Mouse (Mus musculus): ENCODE measurements around the gene Gipc1. TPM values are rescaled to one million over a fixed set of nuclear protein-coding genes. Genes with fewer than 3 reads are reported as not detected.

Gipc1 gene
- polyA plus RNA-seq, 1 experiment from 2014 or later = 184 TPM

DNA sequence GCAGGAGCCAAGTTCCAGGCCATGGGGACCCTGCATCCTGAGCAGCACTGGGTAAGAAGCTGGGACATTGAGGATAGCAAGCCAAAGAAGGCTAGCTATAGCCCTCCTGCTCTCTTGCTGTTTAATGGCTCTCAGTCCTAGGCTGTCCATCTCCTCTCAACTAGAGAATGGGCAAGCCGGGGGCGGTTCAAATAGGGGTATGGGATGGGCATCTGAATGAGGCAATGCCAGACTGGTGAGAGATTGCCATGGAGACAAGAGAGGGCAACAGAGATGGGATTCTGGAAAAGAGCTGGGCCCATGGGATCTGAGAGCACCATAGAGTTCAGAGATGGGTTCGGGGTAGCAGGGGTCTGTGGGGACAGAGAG is 14.4 kb downstream of the Gipc1 start:
- no peak overlapping the region for H3K27ac ChIP-seq (ENCODE audit: low read depth, low read length)
- no peak overlapping the region for H3K4me3 ChIP-seq (ENCODE audit: low read depth, low read length)
- ATAC-seq (ENCODE audit: low FRiP score) = no peak
- DNase-seq (ENCODE audit: low spot score, missing footprints) = no peak
- no peak overlapping the region for H3K4me2 ChIP-seq
- H3K36me3 ChIP-seq (ENCODE audit: control insufficient read depth, insufficient read depth, low read length) = peaks cover 9% of the 10 kb centered on the region
- H3K27me3 ChIP-seq (ENCODE audit: control insufficient read depth, insufficient read depth, low read length) = peaks cover 10% of the 10 kb centered on the region
- H3K4me1 ChIP-seq (ENCODE audit: control insufficient read depth, insufficient read depth, low read length) = peaks cover 8% of the 10 kb centered on the region
- WGBS = 96% methylated on average over 3 of the region's 3 CpGs
- no peak overlapping the region for H3K9ac ChIP-seq (ENCODE audit: low read length)
- H3K9me3 ChIP-seq (ENCODE audit: control insufficient read depth, low read length) = no peaks in the 10 kb centered on the region

DNA sequence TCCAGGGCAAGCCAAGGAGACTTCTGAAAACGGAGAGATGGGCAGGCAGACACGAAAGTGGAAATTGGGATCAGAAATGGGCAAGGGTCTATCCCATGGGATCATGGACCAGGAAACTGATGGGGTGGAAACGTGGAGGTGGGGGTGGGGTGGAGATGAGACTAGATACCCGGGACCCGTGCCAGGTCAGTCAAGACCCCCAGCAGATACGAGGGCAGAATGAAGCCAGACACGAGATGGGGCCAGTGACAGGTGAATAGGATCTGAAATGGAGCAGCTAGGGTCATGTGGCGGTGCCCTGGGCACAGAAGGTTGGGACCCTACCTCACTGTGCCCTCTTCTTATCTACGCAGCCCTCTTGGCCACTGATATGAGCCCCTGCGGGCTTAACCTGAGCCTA is 15.0 kb downstream of the Gipc1 start:
- 81% methylated on average over 10 of the region's 10 CpGs for WGBS
- Histone ChIP-seq H3K27ac (ENCODE audit: low read depth, low read length) (no peak overlapping the region), H3K4me3 (ENCODE audit: low read depth, low read length) (no peak overlapping the region), H3K9me3 (ENCODE audit: control insufficient read depth, low read length) (no peaks in the 10 kb centered on the region), H3K4me1 (ENCODE audit: control insufficient read depth, insufficient read depth, low read length) (peaks cover 8% of the 10 kb centered on the region), H3K4me2 (no peak overlapping the region), H3K9ac (ENCODE audit: low read length) (no peak overlapping the region), H3K27me3 (ENCODE audit: control insufficient read depth, insufficient read depth, low read length) (peaks cover 10% of the 10 kb centered on the region), H3K36me3 (ENCODE audit: control insufficient read depth, insufficient read depth, low read length) (peaks cover 9% of the 10 kb centered on the region)
- ATAC-seq (ENCODE audit: low FRiP score) (no peak), DNase-seq (ENCODE audit: low spot score, missing footprints) (no peak)

DNA sequence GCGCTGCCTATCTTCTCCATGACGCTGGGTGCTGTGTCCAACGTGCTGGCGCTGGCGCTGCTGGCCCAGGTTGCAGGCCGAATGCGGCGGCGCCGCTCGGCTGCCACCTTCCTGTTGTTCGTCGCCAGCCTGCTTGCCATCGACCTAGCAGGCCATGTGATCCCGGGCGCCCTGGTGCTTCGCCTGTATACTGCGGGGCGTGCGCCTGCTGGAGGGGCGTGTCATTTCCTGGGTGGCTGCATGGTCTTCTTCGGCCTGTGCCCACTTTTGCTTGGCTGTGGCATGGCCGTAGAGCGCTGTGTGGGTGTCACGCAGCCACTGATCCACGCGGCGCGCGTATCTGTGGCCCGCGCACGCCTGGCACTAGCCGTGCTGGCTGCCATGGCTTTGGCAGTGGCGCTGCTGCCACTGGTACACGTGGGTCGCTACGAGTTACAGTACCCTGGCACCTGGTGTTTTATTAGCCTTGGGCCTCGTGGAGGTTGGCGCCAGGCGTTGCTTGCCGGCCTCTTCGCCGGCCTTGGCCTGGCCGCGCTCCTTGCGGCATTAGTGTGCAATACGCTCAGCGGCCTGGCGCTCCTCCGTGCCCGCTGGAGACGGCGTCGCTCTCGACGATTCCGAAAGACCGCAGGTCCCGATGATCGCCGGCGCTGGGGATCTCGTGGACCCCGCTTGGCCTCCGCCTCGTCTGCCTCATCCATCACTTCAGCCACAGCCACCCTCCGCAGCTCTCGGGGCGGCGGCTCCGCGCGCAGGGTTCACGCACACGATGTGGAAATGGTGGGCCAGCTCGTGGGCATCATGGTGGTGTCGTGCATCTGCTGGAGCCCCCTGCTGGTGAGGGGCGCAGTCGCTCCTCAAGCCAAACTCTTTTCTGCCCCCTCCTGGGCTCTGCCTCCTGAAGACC is 15.8 kb downstream of the Gipc1 start:
- Histone ChIP-seq H3K36me3 (ENCODE audit: control insufficient read depth, insufficient read depth, low read length) (peaks cover 9% of the 10 kb centered on the region), H3K4me1 (ENCODE audit: control insufficient read depth, insufficient read depth, low read length) (peaks cover 8% of the 10 kb centered on the region), H3K4me2 (peak overlapping the region; percentile 66), H3K9ac (ENCODE audit: low read length) (peak overlapping the region; percentile 64), H3K27ac (ENCODE audit: low read depth, low read length) (no peak overlapping the region), H3K4me3 (ENCODE audit: low read depth, low read length) (peak overlapping the region; percentile 32), H3K27me3 (ENCODE audit: control insufficient read depth, insufficient read depth, low read length) (peaks cover 10% of the 10 kb centered on the region), H3K9me3 (ENCODE audit: control insufficient read depth, low read length) (no peaks in the 10 kb centered on the region)
- ATAC-seq (ENCODE audit: low FRiP score) (peak; percentile 75), DNase-seq (ENCODE audit: low spot score, missing footprints) (peak; percentile 98)
- WGBS = 26% methylated on average over 80 of the region's 80 CpGs

DNA sequence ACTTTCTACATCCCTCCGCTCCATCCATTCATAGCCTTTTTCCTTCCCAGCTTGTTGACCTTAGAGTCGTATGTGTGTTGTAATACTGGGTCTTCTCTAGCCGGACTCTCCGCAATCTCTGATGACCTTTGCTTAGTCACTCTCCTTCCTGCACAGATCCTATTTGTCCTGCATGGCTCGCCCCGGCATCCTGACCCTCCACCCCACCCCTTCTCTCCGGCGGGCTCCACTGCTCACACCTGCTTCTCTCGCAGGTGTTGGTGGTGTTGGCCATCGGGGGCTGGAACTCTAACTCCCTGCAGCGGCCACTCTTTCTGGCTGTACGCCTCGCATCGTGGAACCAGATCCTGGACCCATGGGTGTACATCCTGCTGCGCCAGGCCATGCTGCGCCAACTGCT is 16.5 kb downstream of the Gipc1 start:
- Histone ChIP-seq H3K4me2 (no peak overlapping the region), H3K4me3 (ENCODE audit: low read depth, low read length) (no peak overlapping the region), H3K9ac (ENCODE audit: low read length) (no peak overlapping the region), H3K9me3 (ENCODE audit: control insufficient read depth, low read length) (no peaks in the 10 kb centered on the region), H3K27me3 (ENCODE audit: control insufficient read depth, insufficient read depth, low read length) (peaks cover 10% of the 10 kb centered on the region), H3K27ac (ENCODE audit: low read depth, low read length) (no peak overlapping the region), H3K4me1 (ENCODE audit: control insufficient read depth, insufficient read depth, low read length) (peaks cover 8% of the 10 kb centered on the region), H3K36me3 (ENCODE audit: control insufficient read depth, insufficient read depth, low read length) (peaks cover 9% of the 10 kb centered on the region)
- WGBS = 81% methylated on average over 16 of the region's 16 CpGs
- no peak for DNase-seq (ENCODE audit: low spot score, missing footprints)
- peak; percentile 22; the same call in 1 of the 2 replicates for ATAC-seq (ENCODE audit: low FRiP score)

DNA sequence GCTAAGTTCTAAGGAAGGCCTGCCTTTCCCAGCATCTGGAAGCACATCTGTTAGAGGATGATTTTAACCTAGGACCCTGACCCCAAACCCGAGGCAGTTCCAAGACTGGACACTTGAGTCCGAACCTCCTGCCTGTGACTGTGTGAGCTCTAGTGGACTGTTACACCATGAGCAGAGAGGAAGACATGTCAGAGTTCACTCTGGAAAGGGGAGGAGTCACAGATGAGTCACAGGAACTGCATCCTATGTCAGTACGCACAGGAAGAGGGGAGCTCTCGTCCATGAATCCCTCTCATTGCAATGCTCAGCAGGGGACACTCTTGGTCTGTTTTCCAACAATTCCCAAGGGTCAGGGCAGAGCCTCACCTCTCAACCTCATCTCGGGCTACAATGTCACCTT is 20.5 kb downstream of the Gipc1 start:
- Histone ChIP-seq H3K36me3 (ENCODE audit: control insufficient read depth, insufficient read depth, low read length) (peaks cover 9% of the 10 kb centered on the region), H3K9me3 (ENCODE audit: control insufficient read depth, low read length) (no peaks in the 10 kb centered on the region), H3K27me3 (ENCODE audit: control insufficient read depth, insufficient read depth, low read length) (peaks cover 5% of the 10 kb centered on the region), H3K9ac (ENCODE audit: low read length) (no peak overlapping the region), H3K27ac (ENCODE audit: low read depth, low read length) (no peak overlapping the region), H3K4me1 (ENCODE audit: control insufficient read depth, insufficient read depth, low read length) (peaks cover 6% of the 10 kb centered on the region), H3K4me3 (ENCODE audit: low read depth, low read length) (no peak overlapping the region), H3K4me2 (no peak overlapping the region)
- ATAC-seq (ENCODE audit: low FRiP score) (no peak), DNase-seq (ENCODE audit: low spot score, missing footprints) (no peak)
- WGBS = 61% methylated on average over 5 of the region's 5 CpGs

DNA sequence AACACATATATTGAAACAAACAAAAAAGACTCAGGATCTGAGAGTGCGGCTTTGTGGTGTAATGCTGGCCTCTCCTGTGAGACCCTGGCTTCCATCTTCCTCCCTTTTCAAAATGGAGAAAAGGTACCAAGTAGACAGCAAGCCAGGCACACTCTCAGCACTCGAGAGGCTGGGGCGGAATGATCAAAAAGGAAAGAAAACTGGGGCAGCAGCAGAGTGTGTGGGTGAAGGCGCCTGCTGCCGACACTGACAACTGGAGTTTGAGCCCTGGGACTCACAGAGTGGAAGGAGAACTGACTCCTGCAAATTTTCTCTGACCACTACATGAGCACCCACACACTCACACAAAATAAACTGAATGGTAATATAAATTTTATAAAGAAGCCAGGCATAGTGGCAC is 22.0 kb downstream of the Gipc1 start:
- 94% methylated on average over 5 of the region's 5 CpGs for WGBS
- no peak overlapping the region for H3K4me2 ChIP-seq
- no peaks in the 10 kb centered on the region for H3K9me3 ChIP-seq (ENCODE audit: control insufficient read depth, low read length)
- H3K36me3 ChIP-seq (ENCODE audit: control insufficient read depth, insufficient read depth, low read length) = peaks cover 11% of the 10 kb centered on the region
- no peak overlapping the region for H3K4me3 ChIP-seq (ENCODE audit: low read depth, low read length)
- ATAC-seq (ENCODE audit: low FRiP score) (no peak), DNase-seq (ENCODE audit: low spot score, missing footprints) (no peak)
- no peak overlapping the region for H3K27ac ChIP-seq (ENCODE audit: low read depth, low read length)
- no peaks in the 10 kb centered on the region for H3K27me3 ChIP-seq (ENCODE audit: control insufficient read depth, insufficient read depth, low read length)
- no peak overlapping the region for H3K9ac ChIP-seq (ENCODE audit: low read length)
- H3K4me1 ChIP-seq (ENCODE audit: control insufficient read depth, insufficient read depth, low read length) = no peaks in the 10 kb centered on the region

DNA sequence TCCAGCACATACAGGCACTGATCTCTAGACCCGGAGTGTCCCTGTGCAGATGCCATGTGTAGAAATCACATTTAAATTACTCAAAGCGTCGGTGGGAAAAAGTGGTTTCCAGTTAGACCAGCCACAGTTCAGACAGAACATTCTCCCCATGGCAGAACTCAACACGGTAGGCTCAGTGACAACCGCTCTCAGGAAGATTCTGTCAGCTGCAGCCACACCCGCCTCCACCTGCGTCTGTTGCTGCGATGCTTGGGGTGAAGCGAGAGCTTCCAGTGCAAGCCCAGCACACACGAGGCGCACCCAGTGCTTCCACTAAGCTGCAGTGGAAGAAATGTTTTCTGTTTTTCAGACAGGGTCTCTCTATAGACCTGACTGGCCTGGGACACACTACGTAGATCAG is 27.4 kb downstream of the Gipc1 start:
- ATAC-seq (ENCODE audit: low FRiP score) (no peak), DNase-seq (ENCODE audit: low spot score, missing footprints) (no peak)
- no peaks in the 10 kb centered on the region for H3K9me3 ChIP-seq (ENCODE audit: control insufficient read depth, low read length)
- H3K27me3 ChIP-seq (ENCODE audit: control insufficient read depth, insufficient read depth, low read length) = no peaks in the 10 kb centered on the region
- no peaks in the 10 kb centered on the region for H3K4me1 ChIP-seq (ENCODE audit: control insufficient read depth, insufficient read depth, low read length)
- H3K36me3 ChIP-seq (ENCODE audit: control insufficient read depth, insufficient read depth, low read length) = peaks cover 5% of the 10 kb centered on the region; the same call in 1 of the 2 replicates
- no peak overlapping the region for H3K4me2 ChIP-seq
- no peak overlapping the region for H3K9ac ChIP-seq (ENCODE audit: low read length)
- H3K4me3 ChIP-seq (ENCODE audit: low read depth, low read length) = no peak overlapping the region
- no peak overlapping the region for H3K27ac ChIP-seq (ENCODE audit: low read depth, low read length)
- 92% methylated on average over 12 of the region's 12 CpGs for WGBS

DNA sequence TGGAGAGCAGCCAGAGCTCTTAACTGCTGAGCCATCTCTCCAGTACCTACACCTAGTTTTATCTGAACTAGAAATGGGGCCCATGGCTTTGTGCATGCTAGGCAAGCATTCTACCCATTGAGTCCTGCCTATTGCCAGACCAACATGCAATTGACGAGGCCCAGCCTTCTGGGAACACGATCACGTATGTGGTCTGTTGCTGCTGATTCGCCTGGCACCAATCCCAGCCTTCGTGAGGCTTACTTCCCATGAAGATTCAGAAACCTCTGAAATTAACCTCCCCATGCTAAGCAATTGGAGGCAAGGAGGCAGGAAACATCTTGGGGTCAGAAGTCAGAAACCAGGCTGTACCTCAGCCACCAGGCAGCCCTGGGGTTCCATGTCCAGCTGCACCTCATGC is 28.1 kb downstream of the Gipc1 start:
- Histone ChIP-seq H3K4me3 (ENCODE audit: low read depth, low read length) (no peak overlapping the region), H3K27ac (ENCODE audit: low read depth, low read length) (no peak overlapping the region), H3K4me2 (no peak overlapping the region), H3K9me3 (ENCODE audit: control insufficient read depth, low read length) (no peaks in the 10 kb centered on the region), H3K4me1 (ENCODE audit: control insufficient read depth, insufficient read depth, low read length) (no peaks in the 10 kb centered on the region), H3K27me3 (ENCODE audit: control insufficient read depth, insufficient read depth, low read length) (no peaks in the 10 kb centered on the region), H3K36me3 (ENCODE audit: control insufficient read depth, insufficient read depth, low read length) (peaks cover 5% of the 10 kb centered on the region; the same call in 1 of the 2 replicates), H3K9ac (ENCODE audit: low read length) (no peak overlapping the region)
- ATAC-seq (ENCODE audit: low FRiP score) (no peak), DNase-seq (ENCODE audit: low spot score, missing footprints) (no peak)
- WGBS = 90% methylated on average over 5 of the region's 5 CpGs

DNA sequence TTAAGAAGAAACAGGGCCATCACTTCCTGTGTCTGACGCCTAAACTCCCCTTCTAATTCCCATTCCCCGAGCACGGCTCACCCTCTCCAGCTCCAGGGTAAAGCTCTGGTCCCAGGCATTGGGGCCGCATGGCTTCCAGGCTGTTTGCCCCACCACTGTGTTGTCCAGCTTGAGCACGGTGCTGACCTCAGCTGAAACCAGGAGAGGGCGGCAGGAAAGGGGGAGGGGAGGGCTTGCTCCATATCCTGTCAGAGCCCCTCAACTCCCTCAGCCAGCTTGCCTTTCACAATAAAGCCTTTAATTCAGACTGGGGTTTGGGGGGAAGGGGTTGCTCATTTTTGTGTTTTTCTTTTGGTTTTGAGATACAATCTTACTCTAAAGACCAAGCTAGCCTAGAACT is 28.6 kb downstream of the Gipc1 start:
- DNase-seq (ENCODE audit: low spot score, missing footprints) = no peak
- Histone ChIP-seq H3K4me1 (ENCODE audit: control insufficient read depth, insufficient read depth, low read length) (no peaks in the 10 kb centered on the region), H3K27ac (ENCODE audit: low read depth, low read length) (no peak overlapping the region), H3K4me2 (no peak overlapping the region), H3K4me3 (ENCODE audit: low read depth, low read length) (no peak overlapping the region), H3K9ac (ENCODE audit: low read length) (no peak overlapping the region), H3K36me3 (ENCODE audit: control insufficient read depth, insufficient read depth, low read length) (peaks cover 5% of the 10 kb centered on the region; the same call in 1 of the 2 replicates), H3K9me3 (ENCODE audit: control insufficient read depth, low read length) (no peaks in the 10 kb centered on the region), H3K27me3 (ENCODE audit: control insufficient read depth, insufficient read depth, low read length) (no peaks in the 10 kb centered on the region)
- no peak for ATAC-seq (ENCODE audit: low FRiP score)
- 44% methylated on average over 6 of the region's 6 CpGs for WGBS

All from midbrain, embryonic 11.5 days (tissue).